Mouse (Mus musculus): ENCODE results near the gene Gga1. TPM values are rescaled to one million over a fixed set of nuclear protein-coding genes. Genes with fewer than 3 reads are reported as not detected.
A peak's percentile ranks its signal among the peaks of the same experiment; 100 is the strongest.

Gene Gga1
- polyA plus RNA-seq, 1 experiment from 2014 or later: 26.3 TPM

DNA sequence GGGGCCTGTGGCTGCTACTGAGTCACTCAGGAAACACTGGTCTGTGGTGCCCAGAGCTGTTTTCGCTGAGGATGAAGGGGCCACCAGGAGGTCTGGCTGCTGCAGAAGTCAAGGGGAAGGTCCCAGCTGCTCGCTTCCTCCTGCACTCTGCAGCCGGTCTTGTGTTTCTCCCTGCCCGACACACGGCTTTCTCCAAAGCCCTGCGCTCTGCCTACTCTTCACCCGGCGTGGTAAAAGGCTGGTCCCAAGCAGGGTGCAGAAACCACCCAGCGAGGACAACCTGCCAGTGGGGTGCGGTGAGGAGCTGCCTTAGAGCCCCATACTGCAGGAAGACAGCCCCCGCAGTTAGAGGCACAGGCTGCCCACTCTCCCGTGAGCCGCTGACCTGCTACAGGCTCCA is 17.7 kb downstream of the Gga1 start:
- peaks cover 5% of the 10 kb centered on the region; the same call in 1 of the 2 replicates for H3K36me3 ChIP-seq (ENCODE audit: control insufficient read depth, insufficient read depth, low read length)
- no peak overlapping the region for H3K4me2 ChIP-seq (replicated peaks; ENCODE audit: low read depth, low read length)
- WGBS: 83% methylated on average over 13 of the region's 13 CpGs
- no peaks in the 10 kb centered on the region for H3K9me3 ChIP-seq (ENCODE audit: control insufficient read depth, low read length)
- H3K9ac ChIP-seq (ENCODE audit: low read depth, low read length): no peak overlapping the region
- no peak overlapping the region for H3K4me3 ChIP-seq (ENCODE audit: low read depth, low read length)
- H3K27me3 ChIP-seq (ENCODE audit: control insufficient read depth, insufficient read depth, low read length): 0 out of 2 replicates have a peak, but pooled peaks cover under 1% of the 10 kb centered on the region
- ATAC-seq (ENCODE audit: low FRiP score) (no peak), DNase-seq (ENCODE audit: low spot score) (no peak)
- peaks cover 2% of the 10 kb centered on the region; the same call in 1 of the 2 replicates for H3K4me1 ChIP-seq (replicated peaks; ENCODE audit: control insufficient read depth, insufficient read depth, low read length)
- H3K27ac ChIP-seq (ENCODE audit: low read depth, low read length): no peak overlapping the region

DNA sequence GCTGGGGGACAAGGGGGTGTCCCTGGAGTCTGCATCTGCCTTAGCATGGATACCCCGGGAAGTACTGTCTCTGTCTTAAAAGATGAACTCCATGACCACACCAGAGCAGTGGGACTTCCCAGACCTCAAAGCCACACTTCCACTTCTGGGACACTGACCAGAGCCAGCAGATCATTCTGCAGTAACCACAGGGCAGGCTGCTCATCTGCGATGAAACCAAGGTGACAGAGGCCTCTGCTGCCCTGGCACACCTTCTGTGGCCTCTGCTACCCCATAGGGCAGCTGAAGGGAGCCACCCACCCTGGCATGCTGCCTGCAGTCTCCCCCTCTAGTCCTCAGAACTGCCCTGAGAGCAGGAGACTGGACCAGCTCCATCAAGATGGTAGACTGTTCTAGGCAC is 18.8 kb downstream of the Gga1 start:
- 88% methylated on average over 2 of the region's 2 CpGs for WGBS
- Histone ChIP-seq H3K4me1 (replicated peaks; ENCODE audit: control insufficient read depth, insufficient read depth, low read length) (peaks cover 3% of the 10 kb centered on the region; the same call in 1 of the 2 replicates), H3K9me3 (ENCODE audit: control insufficient read depth, low read length) (no peaks in the 10 kb centered on the region), H3K4me2 (replicated peaks; ENCODE audit: low read depth, low read length) (no peak overlapping the region), H3K36me3 (ENCODE audit: control insufficient read depth, insufficient read depth, low read length) (peaks cover 5% of the 10 kb centered on the region; the same call in 1 of the 2 replicates), H3K4me3 (ENCODE audit: low read depth, low read length) (no peak overlapping the region), H3K27me3 (ENCODE audit: control insufficient read depth, insufficient read depth, low read length) (peaks cover 8% of the 10 kb centered on the region), H3K27ac (ENCODE audit: low read depth, low read length) (no peak overlapping the region), H3K9ac (ENCODE audit: low read depth, low read length) (no peak overlapping the region)
- ATAC-seq (ENCODE audit: low FRiP score): no peak
- no peak for DNase-seq (ENCODE audit: low spot score)

DNA sequence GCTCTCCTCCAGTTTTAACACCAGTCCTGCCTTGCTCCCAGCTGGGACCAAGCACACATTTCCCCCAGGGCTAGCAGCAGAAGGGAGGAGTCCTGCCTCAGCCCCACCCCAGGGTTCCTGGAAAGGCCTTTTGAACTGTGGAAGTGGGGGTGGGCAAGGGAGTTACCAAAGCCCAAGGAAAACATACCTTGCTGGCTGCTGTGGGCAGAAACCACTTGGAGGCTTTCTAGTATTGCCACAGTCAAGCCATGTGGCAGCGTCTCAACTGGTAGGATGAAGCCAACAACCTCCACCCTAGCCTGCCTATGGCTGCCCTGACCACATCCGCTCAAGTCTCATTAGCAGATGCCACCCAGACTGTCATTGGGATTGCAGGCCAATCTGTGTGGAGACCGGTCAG is 19.2 kb downstream of the Gga1 start:
- ATAC-seq (ENCODE audit: low FRiP score): no peak
- no peak overlapping the region for H3K9ac ChIP-seq (ENCODE audit: low read depth, low read length)
- H3K9me3 ChIP-seq (ENCODE audit: control insufficient read depth, low read length): no peaks in the 10 kb centered on the region
- peaks cover 5% of the 10 kb centered on the region; the same call in 1 of the 2 replicates for H3K4me1 ChIP-seq (replicated peaks; ENCODE audit: control insufficient read depth, insufficient read depth, low read length)
- WGBS: 80% methylated on average over 3 of the region's 3 CpGs
- peaks cover 8% of the 10 kb centered on the region for H3K27me3 ChIP-seq (ENCODE audit: control insufficient read depth, insufficient read depth, low read length)
- no peak overlapping the region for H3K4me2 ChIP-seq (replicated peaks; ENCODE audit: low read depth, low read length)
- peaks cover 5% of the 10 kb centered on the region; the same call in 1 of the 2 replicates for H3K36me3 ChIP-seq (ENCODE audit: control insufficient read depth, insufficient read depth, low read length)
- H3K4me3 ChIP-seq (ENCODE audit: low read depth, low read length): no peak overlapping the region
- H3K27ac ChIP-seq (ENCODE audit: low read depth, low read length): no peak overlapping the region
- no peak for DNase-seq (ENCODE audit: low spot score)

DNA sequence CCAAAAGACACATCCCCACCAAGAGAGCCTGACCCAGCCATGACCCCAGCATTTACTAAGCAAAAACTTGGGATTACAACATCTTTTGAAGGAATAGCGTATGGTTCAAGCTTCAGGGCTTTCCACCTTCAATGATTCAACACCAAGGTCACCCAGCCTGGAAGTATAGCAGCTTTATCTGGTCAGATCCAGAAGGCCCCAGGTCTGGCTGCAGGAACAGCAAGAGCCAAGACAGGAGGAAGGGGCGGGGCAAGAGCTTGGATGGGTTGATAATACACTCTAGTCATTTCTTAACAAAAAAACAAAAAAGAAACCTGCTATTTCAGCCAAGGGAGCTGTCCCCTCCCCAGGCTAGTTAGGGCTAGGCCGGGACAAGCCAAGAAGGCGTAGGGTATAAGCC is 20.5 kb downstream of the Gga1 start:
- no peak overlapping the region for H3K4me2 ChIP-seq (replicated peaks; ENCODE audit: low read depth, low read length)
- H3K4me1 ChIP-seq (replicated peaks; ENCODE audit: control insufficient read depth, insufficient read depth, low read length): peaks cover 8% of the 10 kb centered on the region; the same call in 1 of the 2 replicates
- no peak overlapping the region for H3K27ac ChIP-seq (ENCODE audit: low read depth, low read length)
- no peak overlapping the region for H3K9ac ChIP-seq (ENCODE audit: low read depth, low read length)
- H3K9me3 ChIP-seq (ENCODE audit: control insufficient read depth, low read length): no peaks in the 10 kb centered on the region
- peaks cover 8% of the 10 kb centered on the region for H3K27me3 ChIP-seq (ENCODE audit: control insufficient read depth, insufficient read depth, low read length)
- H3K36me3 ChIP-seq (ENCODE audit: control insufficient read depth, insufficient read depth, low read length): no peaks in the 10 kb centered on the region
- H3K4me3 ChIP-seq (ENCODE audit: low read depth, low read length): no peak overlapping the region
- ATAC-seq (ENCODE audit: low FRiP score) (no peak), DNase-seq (ENCODE audit: low spot score) (no peak)
- WGBS: 89% methylated on average over 4 of the region's 4 CpGs

DNA sequence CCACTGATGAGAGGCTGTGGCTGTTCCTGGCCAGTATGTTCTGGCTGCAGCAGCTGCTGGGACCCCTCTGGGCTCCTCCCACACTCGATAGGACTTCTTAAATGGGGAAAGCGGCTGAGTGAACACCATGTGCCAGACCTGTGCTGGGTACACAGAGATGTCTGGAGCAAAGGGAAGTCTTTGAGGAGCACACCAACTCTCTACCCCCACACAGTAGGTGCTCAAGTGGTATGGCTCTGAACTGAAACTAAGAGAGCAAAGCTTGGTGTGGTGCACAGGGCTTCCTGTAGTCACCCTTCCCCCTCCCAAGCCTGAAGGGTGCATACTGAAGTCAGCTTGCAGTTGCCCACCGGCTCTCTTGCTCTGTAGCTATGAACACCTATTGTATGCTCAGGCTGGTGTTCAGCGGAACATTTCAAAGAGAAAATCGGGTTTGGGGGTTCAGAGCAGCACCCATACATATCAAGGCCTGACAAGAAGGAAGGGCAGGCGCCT is 21.6 kb downstream of the Gga1 start:
- WGBS: 57% methylated on average over 6 of the region's 6 CpGs
- ATAC-seq (ENCODE audit: low FRiP score): no peak
- Histone ChIP-seq H3K36me3 (ENCODE audit: control insufficient read depth, insufficient read depth, low read length) (no peaks in the 10 kb centered on the region), H3K4me3 (ENCODE audit: low read depth, low read length) (no peak overlapping the region), H3K27me3 (ENCODE audit: control insufficient read depth, insufficient read depth, low read length) (peaks cover 8% of the 10 kb centered on the region), H3K4me2 (replicated peaks; ENCODE audit: low read depth, low read length) (no peak overlapping the region; the same call in 1 of the 2 replicates), H3K9me3 (ENCODE audit: control insufficient read depth, low read length) (no peaks in the 10 kb centered on the region), H3K4me1 (replicated peaks; ENCODE audit: control insufficient read depth, insufficient read depth, low read length) (peaks cover 8% of the 10 kb centered on the region; the same call in 1 of the 2 replicates), H3K9ac (ENCODE audit: low read depth, low read length) (no peak overlapping the region), H3K27ac (ENCODE audit: low read depth, low read length) (no peak overlapping the region)
- DNase-seq (ENCODE audit: low spot score): no peak

DNA sequence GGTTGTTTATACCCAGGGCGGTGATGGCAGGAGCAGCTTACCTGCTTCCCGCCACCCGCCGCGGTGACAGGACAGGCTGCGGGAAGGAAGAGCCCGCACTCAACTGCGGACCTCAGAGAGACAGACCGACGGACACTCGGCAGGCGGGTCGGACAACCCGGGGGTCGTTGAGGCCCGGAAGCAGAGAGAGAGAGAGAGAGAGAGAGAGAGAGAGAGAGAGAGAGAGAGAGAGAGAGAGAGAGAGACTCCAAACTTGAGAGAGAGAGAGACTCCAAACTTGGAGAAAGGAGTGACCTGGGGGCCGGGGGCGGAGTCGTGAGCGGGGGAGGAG is 22.4 kb downstream of the Gga1 start, which contains the start of gene Gm49510:
Gene Gm49510, plus strand, starts transcription at position 259 of the 331 bp plus-strand sequence.
- peaks cover 8% of the 10 kb centered on the region for H3K27me3 ChIP-seq (ENCODE audit: control insufficient read depth, insufficient read depth, low read length)
- ATAC-seq (ENCODE audit: low FRiP score) (no peak), DNase-seq (ENCODE audit: low spot score) (peak; percentile 35)
- no peaks in the 10 kb centered on the region for H3K36me3 ChIP-seq (ENCODE audit: control insufficient read depth, insufficient read depth, low read length)
- 4% methylated on average over 20 of the region's 20 CpGs for WGBS
- peak within 1 kb of the TSS; percentile 46 for H3K4me3 ChIP-seq (ENCODE audit: low read depth, low read length)
- peak within 1 kb of the TSS; percentile 97 for H3K4me2 ChIP-seq (replicated peaks; ENCODE audit: low read depth, low read length)
- no peak within 1 kb of the TSS for H3K27ac ChIP-seq (ENCODE audit: low read depth, low read length)
- peaks cover 8% of the 10 kb centered on the region; the same call in 1 of the 2 replicates for H3K4me1 ChIP-seq (replicated peaks; ENCODE audit: control insufficient read depth, insufficient read depth, low read length)
- H3K9ac ChIP-seq (ENCODE audit: low read depth, low read length): peak within 1 kb of the TSS; percentile 61
- no peaks in the 10 kb centered on the region for H3K9me3 ChIP-seq (ENCODE audit: control insufficient read depth, low read length)

DNA sequence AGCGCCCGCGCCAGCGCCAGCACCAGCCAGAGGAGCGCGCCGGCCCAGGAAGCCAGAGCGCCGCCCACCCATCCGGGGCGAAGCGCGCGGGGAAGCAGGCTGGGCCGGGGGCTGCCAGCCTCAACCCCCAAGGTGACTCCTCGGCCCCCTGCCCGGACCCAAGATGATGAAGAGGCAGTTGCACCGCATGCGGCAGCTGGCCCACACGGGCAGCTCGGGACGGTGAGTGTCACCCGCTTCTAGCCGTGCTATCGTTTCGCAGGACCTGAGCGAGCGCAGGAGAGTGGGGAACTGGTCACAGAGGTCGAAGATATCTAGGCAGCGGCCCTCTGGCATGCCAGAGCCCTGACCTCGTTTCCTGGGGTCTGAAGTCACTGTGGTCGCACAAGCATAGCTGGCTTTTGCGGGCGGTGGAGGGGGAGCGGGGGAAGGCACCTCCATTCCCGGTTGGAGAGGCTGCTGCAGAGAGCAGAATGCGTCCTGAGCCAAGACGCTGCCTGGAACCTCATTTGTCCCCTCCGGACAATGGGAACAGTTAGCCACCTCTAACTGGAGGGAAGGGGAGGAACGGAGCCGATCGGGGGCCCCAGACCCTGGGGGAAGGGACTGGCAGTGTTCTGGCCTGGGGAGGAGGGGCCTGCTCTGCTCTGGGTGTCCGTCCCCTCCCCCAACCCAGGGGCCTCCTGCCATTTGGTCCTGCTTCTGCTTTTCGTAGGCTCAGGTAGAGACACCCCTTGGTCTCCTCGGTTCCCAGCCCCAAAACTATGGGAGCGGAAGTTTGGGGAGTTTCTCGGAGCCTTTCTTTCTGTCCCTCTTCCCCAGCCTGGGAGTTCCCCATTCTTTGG is 23.0 kb downstream of the Gga1 start, which contains the start of gene Sh3bp1:
Gene Sh3bp1, plus strand, starts transcription at position 29 of the 845 bp plus-strand sequence.
- WGBS: 2% methylated on average over 46 of the region's 47 CpGs
- Histone ChIP-seq H3K36me3 (ENCODE audit: control insufficient read depth, insufficient read depth, low read length) (no peaks in the 10 kb centered on the region), H3K9me3 (ENCODE audit: control insufficient read depth, low read length) (no peaks in the 10 kb centered on the region), H3K4me3 (ENCODE audit: low read depth, low read length) (peak within 1 kb of the TSS; percentile 46), H3K4me2 (replicated peaks; ENCODE audit: low read depth, low read length) (peak within 1 kb of the TSS; percentile 97), H3K9ac (ENCODE audit: low read depth, low read length) (peak within 1 kb of the TSS; percentile 61), H3K27ac (ENCODE audit: low read depth, low read length) (no peak within 1 kb of the TSS), H3K4me1 (replicated peaks; ENCODE audit: control insufficient read depth, insufficient read depth, low read length) (peaks cover 8% of the 10 kb centered on the region; the same call in 1 of the 2 replicates), H3K27me3 (ENCODE audit: control insufficient read depth, insufficient read depth, low read length) (peaks cover 8% of the 10 kb centered on the region)
- DNase-seq (ENCODE audit: low spot score) (peak; percentile 73), ATAC-seq (ENCODE audit: low FRiP score) (no peak)

DNA sequence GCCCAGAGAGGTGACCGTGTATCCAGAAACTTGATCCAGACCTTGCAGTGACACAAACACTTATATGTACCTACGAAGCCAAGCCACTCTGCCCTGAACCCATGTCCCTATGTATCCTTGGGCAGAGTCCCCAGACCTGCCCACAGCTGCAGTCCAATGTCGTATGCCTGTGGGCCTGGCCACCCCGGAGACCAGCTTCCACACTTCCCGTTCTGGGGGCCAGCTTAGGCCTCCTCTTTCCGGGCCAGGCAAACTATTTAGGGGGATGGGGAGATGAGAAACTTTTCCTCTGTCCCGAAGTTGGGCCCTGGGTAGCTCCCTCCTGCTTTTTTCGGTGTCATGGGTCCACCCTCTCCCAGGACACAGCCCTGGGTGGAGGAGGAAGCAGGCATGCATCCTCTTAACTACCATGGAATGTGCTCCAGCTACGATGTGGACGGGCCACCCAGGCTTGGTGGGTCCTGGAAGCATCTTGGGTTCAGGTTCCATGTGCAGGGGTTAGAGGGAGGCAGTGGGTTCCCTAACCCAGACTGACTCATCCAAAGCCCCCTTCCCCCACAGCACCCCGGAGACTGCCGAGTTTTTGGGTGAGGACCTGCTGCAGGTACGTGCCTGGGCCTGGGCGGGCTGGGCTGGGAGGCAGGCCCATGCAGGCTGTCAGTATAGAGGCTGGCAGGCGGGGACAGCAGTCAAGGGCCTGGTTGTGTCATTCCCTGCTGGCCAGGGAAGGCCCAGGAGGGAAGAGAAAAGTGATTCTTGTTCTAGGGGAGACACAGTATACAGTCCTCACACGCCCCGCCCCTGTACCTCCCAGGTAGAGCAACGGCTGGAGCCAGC is 23.8 kb downstream of the Gga1 start:
- no peaks in the 10 kb centered on the region for H3K9me3 ChIP-seq (ENCODE audit: control insufficient read depth, low read length)
- H3K4me3 ChIP-seq (ENCODE audit: low read depth, low read length): peak overlapping the region; percentile 46; the same call in 1 of the 2 replicates
- H3K4me1 ChIP-seq (replicated peaks; ENCODE audit: control insufficient read depth, insufficient read depth, low read length): peaks cover 8% of the 10 kb centered on the region; the same call in 1 of the 2 replicates
- DNase-seq (ENCODE audit: low spot score) (peak; percentile 25), ATAC-seq (ENCODE audit: low FRiP score) (no peak)
- H3K9ac ChIP-seq (ENCODE audit: low read depth, low read length): peak overlapping the region; percentile 61; the same call in 1 of the 2 replicates
- peaks cover 8% of the 10 kb centered on the region for H3K27me3 ChIP-seq (ENCODE audit: control insufficient read depth, insufficient read depth, low read length)
- peak overlapping the region; percentile 97 for H3K4me2 ChIP-seq (replicated peaks; ENCODE audit: low read depth, low read length)
- H3K27ac ChIP-seq (ENCODE audit: low read depth, low read length): no peak overlapping the region
- no peaks in the 10 kb centered on the region for H3K36me3 ChIP-seq (ENCODE audit: control insufficient read depth, insufficient read depth, low read length)
- WGBS: 20% methylated on average over 18 of the region's 18 CpGs

All from hindbrain, embryonic 11.5 days (tissue).